Mouse (Mus musculus) embryonic facial prominence, embryonic 14.5 days (tissue): ENCODE results near the gene Disp1. TPM values are rescaled to one million over a fixed set of nuclear protein-coding genes. Genes with fewer than 3 reads are reported as not detected.

ENCODE experiments used
- ATAC-seq: fragments of 200-750 bp; cut with Nextera tagmentation; 2 replicates; pipeline ENCODE4 v1.8.0; 2017; ENCODE audit warnings: low read depth, moderate number of reproducible peaks, moderate TSS enrichment
- DNase-seq: peaks from one replicate; pipeline ENCODE4 v3.0.0-alpha.2; 2015; ENCODE audit warnings: low spot score
- H3K27ac ChIP-seq: fragments of 300-500 bp; sonication (generic); replicated peaks from 2 replicates; pipeline ENCODE4 v1.5.1; 2014; ENCODE audit warnings: low read depth, mild to moderate bottlenecking, low read length, moderate library complexity
- H3K27me3 ChIP-seq: fragments of 300-500 bp; sonication (generic); replicated peaks from 2 replicates; pipeline ENCODE4 v1.6.1; 2014; ENCODE audit warnings: low read length; ENCODE audit not compliant: control insufficient read depth, insufficient read depth
- H3K36me3 ChIP-seq: fragments of 300-500 bp; sonication (generic); 2 replicates; pipeline ENCODE4 v1.6.1; 2014; ENCODE audit warnings: low read length, mixed read lengths; ENCODE audit not compliant: control insufficient read depth, insufficient read depth
- H3K4me1 ChIP-seq: fragments of 300-500 bp; sonication (generic); 2 replicates; pipeline ENCODE4 v1.6.1; 2014; ENCODE audit warnings: antibody characterized with exemption, low read length; ENCODE audit not compliant: control insufficient read depth, insufficient read depth
- H3K4me2 ChIP-seq: fragments of 300-500 bp; sonication (generic); 2 replicates; pipeline ENCODE4 v1.6.1; 2014; ENCODE audit warnings: low read depth, mild to moderate bottlenecking, low read length, moderate library complexity, mixed read lengths
- H3K4me3 ChIP-seq: fragments of 300-500 bp; sonication (generic); 2 replicates; pipeline ENCODE4 v1.5.1; 2014; ENCODE audit warnings: low read depth, mild to moderate bottlenecking, low read length
- H3K9ac ChIP-seq: fragments of 300-500 bp; sonication (generic); 2 replicates; pipeline ENCODE4 v1.6.1; 2014; ENCODE audit warnings: low read depth, mild to moderate bottlenecking, low read length, moderate library complexity, mixed read lengths
- H3K9me3 ChIP-seq: fragments of 300-500 bp; sonication (generic); 2 replicates; pipeline ENCODE4 v1.6.1; 2016; ENCODE audit warnings: low read length; ENCODE audit not compliant: control insufficient read depth
- WGBS: fragments of 180-500 bp; shearing (Covaris S2); extraction: QIAGEN DNeasy Blood & Tissue Kit; methylation state at CpG from one replicate; pipeline ENCODE4 v1.1.7; 2014; 5-methylcytosine and 5-hydroxymethylcytosine counted together
- polyA plus RNA-seq: library from polyadenylated mRNA; unstranded; fragments of >200 nt; fragmentation: Nextera tagmentation; extraction: Ambion mirVana; gene quantifications from 2 replicates; pipeline ENCODE4 v1.2.1, GENCODE M21; 2014

Gene Disp1
- polyA plus RNA-seq, 1 experiment from 2014 or later, result 17.9 TPM

- peaks cover 63% of the 10 kb centered on the region for H3K4me1 ChIP-seq
- WGBS, result 64% methylated on average over 5 of the region's 5 CpGs
- H3K27ac ChIP-seq, result no peak overlapping the region
- H3K4me2 ChIP-seq, result no peak overlapping the region
- ATAC-seq (no peak), DNase-seq (no peak)
- no peaks in the 10 kb centered on the region for H3K27me3 ChIP-seq
- no peaks in the 10 kb centered on the region for H3K9me3 ChIP-seq
- no peak overlapping the region for H3K4me3 ChIP-seq
- no peaks in the 10 kb centered on the region for H3K36me3 ChIP-seq
- H3K9ac ChIP-seq, result no peak overlapping the region
Measured at GRCm38 (mm10) chr1:183142566-183142965, 78.8 kb downstream of the Disp1 start.

GRCm38 (mm10) chr1:183141329-183141728 is 80.0 kb downstream of the Disp1 start:
- no peak overlapping the region for H3K9ac ChIP-seq
- no peak overlapping the region for H3K4me2 ChIP-seq
- 47% methylated on average over 2 of the region's 2 CpGs for WGBS
- no peak for DNase-seq
- no peaks in the 10 kb centered on the region for H3K27me3 ChIP-seq
- ATAC-seq, result no peak
- no peak overlapping the region for H3K27ac ChIP-seq
- no peaks in the 10 kb centered on the region for H3K36me3 ChIP-seq
- no peaks in the 10 kb centered on the region for H3K9me3 ChIP-seq
- H3K4me1 ChIP-seq, result peaks cover 55% of the 10 kb centered on the region
- no peak overlapping the region for H3K4me3 ChIP-seq

- Histone ChIP-seq H3K36me3 (0 out of 2 replicates have a peak, but pooled peaks cover 2% of the 10 kb centered on the region), H3K4me3 (no peak overlapping the region), H3K9ac (no peak overlapping the region), H3K4me1 (peaks cover 48% of the 10 kb centered on the region), H3K27me3 (no peaks in the 10 kb centered on the region), H3K4me2 (no peak overlapping the region; the same call in 1 of the 2 replicates), H3K9me3 (no peaks in the 10 kb centered on the region), H3K27ac (no peak overlapping the region; the same call in 1 of the 2 replicates)
- WGBS, result 43% methylated on average over 12 of the region's 12 CpGs
- DNase-seq (peak; percentile 51), ATAC-seq (peak; percentile 32; the same call in 1 of the 2 replicates)
Measured at GRCm38 (mm10) chr1:183140511-183141268, 80.6 kb downstream of the Disp1 start.

GRCm38 (mm10) chr1:183138088-183138487 is 83.2 kb downstream of the Disp1 start:
- no peaks in the 10 kb centered on the region for H3K27me3 ChIP-seq
- DNase-seq (no peak), ATAC-seq (no peak)
- whole genome bisulfite sequencing, result 60% methylated on average over 4 of the region's 4 CpGs
- H3K4me3 ChIP-seq, result no peak overlapping the region
- H3K27ac ChIP-seq, result no peak overlapping the region
- no peak overlapping the region for H3K4me2 ChIP-seq
- peaks cover 13% of the 10 kb centered on the region for H3K36me3 ChIP-seq
- no peak overlapping the region for H3K9ac ChIP-seq
- no peaks in the 10 kb centered on the region for H3K9me3 ChIP-seq
- peaks cover 26% of the 10 kb centered on the region for H3K4me1 ChIP-seq

GRCm38 (mm10) chr1:183134427-183134826 is 86.9 kb downstream of the Disp1 start:
- ATAC-seq, result no peak
- H3K4me1 ChIP-seq, result no peaks in the 10 kb centered on the region

GRCm38 (mm10) chr1:183133440-183133839 is 87.9 kb downstream of the Disp1 start:
- Histone ChIP-seq H3K36me3 (peaks cover 13% of the 10 kb centered on the region), H3K9ac (no peak overlapping the region), H3K4me2 (no peak overlapping the region), H3K4me1 (no peaks in the 10 kb centered on the region; the same call in 1 of the 2 replicates), H3K27ac (no peak overlapping the region), H3K4me3 (no peak overlapping the region), H3K9me3 (no peaks in the 10 kb centered on the region), H3K27me3 (no peaks in the 10 kb centered on the region)
- 74% methylated on average over 3 of the region's 3 CpGs for WGBS
- DNase-seq (no peak), ATAC-seq (no peak)

More at GRCm38 (mm10) chr1:183134427-183134826, 86.9 kb downstream of the Disp1 start:
- Histone ChIP-seq H3K27me3 (no peaks in the 10 kb centered on the region), H3K27ac (no peak overlapping the region), H3K36me3 (peaks cover 13% of the 10 kb centered on the region), H3K4me3 (no peak overlapping the region), H3K9me3 (no peaks in the 10 kb centered on the region), H3K4me2 (no peak overlapping the region), H3K9ac (no peak overlapping the region)
- 84% methylated on average over 4 of the region's 4 CpGs for WGBS
- DNase-seq, result no peak

GRCm38 (mm10) chr1:183127246-183127645 is 94.1 kb downstream of the Disp1 start:
- WGBS, result 50% methylated on average over 4 of the region's 4 CpGs
- DNase-seq, result peak; percentile 55
- no peaks in the 10 kb centered on the region for H3K27me3 ChIP-seq
- ATAC-seq, result no peak
- H3K36me3 ChIP-seq, result no peaks in the 10 kb centered on the region
- H3K9ac ChIP-seq, result no peak overlapping the region
- no peak overlapping the region for H3K4me3 ChIP-seq
- H3K4me1 ChIP-seq, result peaks cover 15% of the 10 kb centered on the region
- H3K4me2 ChIP-seq, result no peak overlapping the region
- no peak overlapping the region; the same call in 1 of the 2 replicates for H3K27ac ChIP-seq
- no peaks in the 10 kb centered on the region for H3K9me3 ChIP-seq

- no peak overlapping the region for H3K4me3 ChIP-seq
- no peaks in the 10 kb centered on the region for H3K27me3 ChIP-seq
- peaks cover 16% of the 10 kb centered on the region for H3K4me1 ChIP-seq
- H3K9me3 ChIP-seq, result no peaks in the 10 kb centered on the region
- H3K4me2 ChIP-seq, result no peak overlapping the region
- ATAC-seq, result no peak
- H3K27ac ChIP-seq, result no peak overlapping the region
- H3K36me3 ChIP-seq, result no peaks in the 10 kb centered on the region
- DNase-seq, result no peak
- no peak overlapping the region for H3K9ac ChIP-seq
- WGBS, result 67% methylated on average over 3 of the region's 3 CpGs
Measured at GRCm38 (mm10) chr1:183123725-183124124, 97.6 kb downstream of the Disp1 start.
